Mouse (Mus musculus): Measurements from ENCODE around the gene Smim6.

The Smim6 gene

GRCm38 (mm10) chr11:115911632-115912376 is at the start of gene Smim6:
Smim6 (plus strand) TSS chr11:115912017.
- DNase-seq (ENCODE audit: low read depth) = no peak

- DNase-seq (ENCODE audit: low read depth) = peak; percentile 27
These were observed 47.9 kb upstream of the Smim6 start for GRCm38 (mm10) chr11:115863895-115864294.

GRCm38 (mm10) chr11:115869393-115869792 is 42.4 kb upstream of the Smim6 start:
- DNase-seq (ENCODE audit: low read depth) = peak; percentile 37

- DNase-seq (ENCODE audit: low read depth) = no peak
These were observed 39.4 kb upstream of the Smim6 start for GRCm38 (mm10) chr11:115872437-115872836.

- no peak for DNase-seq (ENCODE audit: low read depth)
These were observed 35.9 kb upstream of the Smim6 start for GRCm38 (mm10) chr11:115875935-115876334.

GRCm38 (mm10) chr11:115876438-115876837 is 35.4 kb upstream of the Smim6 start:
- DNase-seq (ENCODE audit: low read depth) = peak; percentile 25

- DNase-seq (ENCODE audit: low read depth) = no peak
These were observed 34.6 kb upstream of the Smim6 start for GRCm38 (mm10) chr11:115877174-115877755.

GRCm38 (mm10) chr11:115878071-115878470 is 33.7 kb upstream of the Smim6 start:
- DNase-seq (ENCODE audit: low read depth) = no peak

- DNase-seq (ENCODE audit: low read depth) = peak; percentile 69
These were observed 30.8 kb upstream of the Smim6 start for GRCm38 (mm10) chr11:115881002-115881401.

- no peak for DNase-seq (ENCODE audit: low read depth)
These were observed 28.6 kb upstream of the Smim6 start for GRCm38 (mm10) chr11:115883251-115883650.

- DNase-seq (ENCODE audit: low read depth) = no peak
These were observed 27.5 kb upstream of the Smim6 start for GRCm38 (mm10) chr11:115884361-115884760.

GRCm38 (mm10) chr11:115885281-115885680 is 26.5 kb upstream of the Smim6 start:
- DNase-seq (ENCODE audit: low read depth) = no peak

GRCm38 (mm10) chr11:115886446-115886845 is 25.4 kb upstream of the Smim6 start:
- DNase-seq (ENCODE audit: low read depth) = no peak

GRCm38 (mm10) chr11:115888020-115888419 is 23.8 kb upstream of the Smim6 start:
- DNase-seq (ENCODE audit: low read depth) = no peak

- DNase-seq (ENCODE audit: low read depth) = no peak
These were observed 22.7 kb upstream of the Smim6 start for GRCm38 (mm10) chr11:115889159-115889558.

GRCm38 (mm10) chr11:115892213-115892612 is 19.6 kb upstream of the Smim6 start:
- DNase-seq (ENCODE audit: low read depth) = no peak

- no peak for DNase-seq (ENCODE audit: low read depth)
These were observed 18.7 kb upstream of the Smim6 start for GRCm38 (mm10) chr11:115893071-115893470.

- peak; percentile 25 for DNase-seq (ENCODE audit: low read depth)
These were observed 16.9 kb upstream of the Smim6 start for GRCm38 (mm10) chr11:115894755-115895520.

- DNase-seq (ENCODE audit: low read depth) = peak; percentile 59
These were observed 13.4 kb upstream of the Smim6 start for GRCm38 (mm10) chr11:115898446-115898845.

GRCm38 (mm10) chr11:115898886-115899285 is 12.9 kb upstream of the Smim6 start:
- DNase-seq (ENCODE audit: low read depth) = peak; percentile 71

GRCm38 (mm10) chr11:115899486-115900266 is 12.1 kb upstream of the Smim6 start, which contains the start of gene Smim5:
Smim5 (plus strand) TSS chr11:115899966.
- DNase-seq (ENCODE audit: low read depth) = no peak

All from induced T-regulatory cell, adult 2 months (primary cell).